Mouse (Mus musculus): Measurements from ENCODE around the gene Gm42517.

Gene Gm42517

GRCm38 (mm10) chr5:108347843-108348242 lies 19.9 kb downstream of the Gm42517 start:
- no peak for DNase-seq

DNA sequence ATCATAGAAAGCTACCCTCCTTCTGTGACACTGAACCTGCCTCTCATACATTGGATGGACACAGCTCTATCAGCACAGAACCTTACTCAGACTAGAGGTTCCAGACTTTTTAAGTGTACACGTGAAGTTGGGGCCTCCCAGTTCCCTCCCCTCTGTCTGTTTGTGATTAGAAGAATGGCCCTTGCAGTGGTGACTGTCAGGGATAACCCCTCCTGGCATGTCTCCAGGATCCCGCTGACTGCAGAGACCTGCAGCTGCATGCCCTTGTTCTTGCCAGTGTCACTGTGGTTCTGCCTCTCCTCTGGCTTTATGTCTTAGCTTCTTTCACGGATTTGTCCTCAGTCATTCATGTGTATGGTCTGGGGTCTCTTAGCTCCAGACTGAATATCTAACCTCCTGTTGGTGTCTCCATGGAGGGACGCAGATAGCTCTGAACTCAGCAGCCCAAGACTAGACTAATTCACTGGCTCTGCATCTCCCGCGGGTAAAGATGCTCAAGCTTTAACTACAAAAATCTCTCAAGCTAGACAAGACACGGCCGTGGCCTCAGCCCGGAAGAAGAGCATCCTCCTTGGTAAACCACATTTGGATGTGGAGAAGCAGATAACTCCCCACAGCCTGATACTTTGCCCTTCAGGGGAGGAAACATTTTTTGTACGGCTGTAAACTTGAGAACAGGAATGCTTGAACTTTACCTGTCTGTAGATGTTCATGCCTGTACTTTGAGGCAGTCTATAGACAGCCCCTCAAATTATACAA lies 22.2 kb downstream of the Gm42517 start:
- DNase-seq: no peak

- no peak for DNase-seq
These were observed 24.0 kb downstream of the Gm42517 start for GRCm38 (mm10) chr5:108343680-108344170.

GRCm38 (mm10) chr5:108338049-108338448 lies 29.7 kb downstream of the Gm42517 start:
- DNase-seq: no peak

GRCm38 (mm10) chr5:108337385-108337784 lies 30.3 kb downstream of the Gm42517 start:
- DNase-seq: no peak

DNA sequence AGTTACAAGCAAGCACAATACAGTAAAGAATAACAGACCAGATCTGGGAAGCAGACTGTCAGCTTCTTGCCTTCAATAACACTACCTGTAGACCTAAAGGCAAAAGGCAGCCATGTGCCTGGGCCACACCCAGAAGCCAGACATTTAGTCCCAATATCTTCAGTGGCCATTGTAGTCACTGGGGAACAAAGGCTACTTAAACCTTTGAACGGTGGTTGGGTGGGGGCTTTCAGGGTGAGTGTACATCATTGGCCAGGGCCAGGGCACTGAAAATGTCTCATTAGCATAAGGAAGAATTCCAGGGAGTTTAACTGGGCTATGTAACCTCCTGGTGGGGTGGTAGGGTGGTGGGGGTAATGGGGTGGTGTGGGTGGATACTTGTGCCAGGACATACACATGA lies 36.7 kb downstream of the Gm42517 start:
- no peak for DNase-seq

Measured in kidney, adult 9 months (tissue).